Mouse (Mus musculus): ENCODE measurements around the gene 1300017J02Rik.

- TF ChIP-seq POLR2A (IDR thresholded peaks at IDR 0.05; ENCODE audit: borderline replicate concordance, low read depth, low read length) (no peak), CTCF (IDR thresholded peaks at IDR 0.05; ENCODE audit: low read depth, low read length) (no peak)
Measured at GRCm38 (mm10) chr9:103213631-103214030, 91.3 kb downstream of the 1300017J02Rik start.
